Mouse (Mus musculus) intestine, embryonic 14.5 days (tissue): ENCODE data around the gene Npc1l1. TPM values are rescaled to one million over a fixed set of nuclear protein-coding genes. Genes with fewer than 3 reads are reported as not detected.
A peak's percentile ranks its signal among the peaks of the same experiment; 100 is the strongest.

Experiments
- ATAC-seq: fragments of 200-750 bp; cut with Nextera tagmentation; replicated peaks from 2 replicates; pipeline ENCODE4 v1.8.0; 2017; ENCODE audit warnings: low read depth, moderate number of reproducible peaks, moderate TSS enrichment, moderate library complexity; ENCODE audit not compliant: low FRiP score, low TSS enrichment
- DNase-seq: peaks from one replicate; pipeline ENCODE4 v3.0.0-alpha.2; 2018; ENCODE audit warnings: low spot score
- H3K27ac ChIP-seq: fragments of 300-500 bp; sonication (generic); 2 replicates; pipeline ENCODE4 v1.5.1; 2014; ENCODE audit warnings: low read depth, mild to moderate bottlenecking, control low read depth
- H3K27me3 ChIP-seq: fragments of 300-500 bp; sonication (generic); replicated peaks from 2 replicates; pipeline ENCODE4 v1.6.1; 2014; ENCODE audit warnings: low read length, control low read depth; ENCODE audit not compliant: control insufficient read depth, insufficient read depth
- H3K36me3 ChIP-seq: fragments of 300-500 bp; sonication (generic); 2 replicates; pipeline ENCODE4 v1.6.1; 2014; ENCODE audit warnings: low read length, control low read depth; ENCODE audit not compliant: control insufficient read depth, insufficient read depth
- H3K4me1 ChIP-seq: fragments of 300-500 bp; sonication (generic); replicated peaks from 2 replicates; pipeline ENCODE4 v1.6.1; 2014; ENCODE audit warnings: low read length, control low read depth, mixed read lengths; ENCODE audit not compliant: control insufficient read depth, insufficient read depth
- H3K4me2 ChIP-seq: fragments of 300-500 bp; sonication (generic); 2 replicates; pipeline ENCODE4 v1.6.1; 2014; ENCODE audit warnings: low read length
- H3K4me3 ChIP-seq: fragments of 300-500 bp; sonication (generic); 2 replicates; pipeline ENCODE4 v1.5.1; 2014; ENCODE audit warnings: low read depth, low read length, control low read depth, mixed read lengths
- H3K9ac ChIP-seq: fragments of 300-500 bp; sonication (generic); 2 replicates; pipeline ENCODE4 v1.6.1; 2014; ENCODE audit warnings: mild to moderate bottlenecking, low read length
- H3K9me3 ChIP-seq: fragments of 300-500 bp; sonication (generic); 2 replicates; pipeline ENCODE4 v1.6.1; 2016; ENCODE audit warnings: low read length, control low read depth; ENCODE audit not compliant: control insufficient read depth
- WGBS: fragments of 180-500 bp; shearing (Covaris S2); extraction: QIAGEN DNeasy Blood & Tissue Kit; methylation state at CpG from one replicate; pipeline ENCODE4 v1.1.7; 2014; 5-methylcytosine and 5-hydroxymethylcytosine counted together
- polyA plus RNA-seq: library from polyadenylated mRNA; unstranded; fragments of >200 nt; fragmentation: Nextera tagmentation; extraction: Ambion mirVana; gene quantifications from 2 replicates; pipeline ENCODE4 v1.2.1, GENCODE M21; 2014

Gene Npc1l1
- polyA plus RNA-seq, 1 experiment from 2014 or later = 1.3 TPM

GRCm38 (mm10) chr11:6219967-6220366 lies 10.0 kb downstream of the Npc1l1 start:
- Histone ChIP-seq H3K4me1 (no peaks in the 10 kb centered on the region), H3K36me3 (no peaks in the 10 kb centered on the region), H3K9me3 (no peaks in the 10 kb centered on the region), H3K27ac (no peak overlapping the region), H3K9ac (no peak overlapping the region), H3K4me3 (no peak overlapping the region), H3K4me2 (no peak overlapping the region), H3K27me3 (no peaks in the 10 kb centered on the region)
- WGBS = 88% methylated on average over 6 of the region's 6 CpGs
- no peak for DNase-seq
- no peak for ATAC-seq

DNA sequence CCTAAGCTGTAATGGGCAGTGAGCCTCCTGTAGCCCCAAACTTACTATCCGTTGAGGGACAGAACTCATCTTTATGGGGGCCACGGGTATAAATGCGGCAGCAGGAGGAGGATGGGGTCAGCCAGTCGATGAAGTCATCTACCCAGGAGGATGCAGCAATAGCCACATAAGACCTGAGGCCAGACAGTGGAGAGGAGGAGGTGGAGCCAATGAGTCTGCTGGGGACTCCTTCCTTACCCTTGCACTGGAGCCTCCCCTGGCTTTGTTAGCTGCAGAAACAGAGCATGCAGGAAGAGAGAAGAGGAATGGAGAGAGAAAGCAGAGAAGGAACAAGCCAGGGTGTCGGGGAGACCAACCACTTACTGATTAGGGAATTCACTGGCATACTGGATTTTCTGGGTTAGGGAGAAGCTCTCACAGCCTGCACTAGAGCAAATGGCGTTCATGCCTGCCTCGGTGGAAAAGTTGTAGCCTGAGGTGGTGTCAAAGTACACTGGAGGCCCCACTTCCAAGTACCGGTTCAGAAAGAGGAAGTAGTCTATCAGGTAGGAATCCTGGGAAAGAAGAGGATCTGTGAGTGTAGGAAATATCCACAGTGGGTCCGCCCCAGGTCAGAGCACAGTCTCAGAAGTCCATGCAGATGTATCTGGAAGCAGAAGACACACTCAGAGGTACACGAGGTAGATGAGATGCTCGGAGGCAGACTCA lies 11.6 kb downstream of the Npc1l1 start:
- H3K27ac ChIP-seq = no peak overlapping the region
- ATAC-seq (no peak), DNase-seq (no peak)
- no peaks in the 10 kb centered on the region for H3K4me1 ChIP-seq
- no peak overlapping the region for H3K9ac ChIP-seq
- H3K36me3 ChIP-seq = no peaks in the 10 kb centered on the region
- no peaks in the 10 kb centered on the region for H3K9me3 ChIP-seq
- no peak overlapping the region for H3K4me3 ChIP-seq
- no peak overlapping the region for H3K4me2 ChIP-seq
- WGBS = 75% methylated on average over 11 of the region's 11 CpGs
- H3K27me3 ChIP-seq = no peaks in the 10 kb centered on the region

- no peak overlapping the region for H3K27ac ChIP-seq
- no peaks in the 10 kb centered on the region for H3K27me3 ChIP-seq
- H3K9me3 ChIP-seq = no peaks in the 10 kb centered on the region
- H3K4me2 ChIP-seq = no peak overlapping the region
- H3K36me3 ChIP-seq = no peaks in the 10 kb centered on the region
- H3K4me3 ChIP-seq = no peak overlapping the region
- DNase-seq (no peak), ATAC-seq (no peak)
- 58% methylated on average over 3 of the region's 3 CpGs for WGBS
- no peak overlapping the region for H3K9ac ChIP-seq
- no peaks in the 10 kb centered on the region for H3K4me1 ChIP-seq
These were observed 13.1 kb downstream of the Npc1l1 start for GRCm38 (mm10) chr11:6216834-6217233.

GRCm38 (mm10) chr11:6208158-6208557 lies 21.8 kb downstream of the Npc1l1 start:
- ATAC-seq (no peak), DNase-seq (no peak)
- Histone ChIP-seq H3K27ac (no peak overlapping the region), H3K9me3 (no peaks in the 10 kb centered on the region), H3K4me2 (no peak overlapping the region), H3K4me3 (no peak overlapping the region), H3K36me3 (no peaks in the 10 kb centered on the region), H3K9ac (no peak overlapping the region), H3K27me3 (no peaks in the 10 kb centered on the region), H3K4me1 (no peaks in the 10 kb centered on the region)
- 82% methylated on average over 1 of the region's 1 CpGs for WGBS

- ATAC-seq (no peak), DNase-seq (no peak)
- Histone ChIP-seq H3K4me2 (no peak overlapping the region), H3K27me3 (no peaks in the 10 kb centered on the region), H3K4me1 (no peaks in the 10 kb centered on the region), H3K9ac (no peak overlapping the region), H3K36me3 (no peaks in the 10 kb centered on the region), H3K9me3 (no peaks in the 10 kb centered on the region), H3K4me3 (no peak overlapping the region), H3K27ac (no peak overlapping the region)
- WGBS = 66% methylated on average over 2 of the region's 2 CpGs
These were observed 22.9 kb downstream of the Npc1l1 start for GRCm38 (mm10) chr11:6207090-6207489.

DNA sequence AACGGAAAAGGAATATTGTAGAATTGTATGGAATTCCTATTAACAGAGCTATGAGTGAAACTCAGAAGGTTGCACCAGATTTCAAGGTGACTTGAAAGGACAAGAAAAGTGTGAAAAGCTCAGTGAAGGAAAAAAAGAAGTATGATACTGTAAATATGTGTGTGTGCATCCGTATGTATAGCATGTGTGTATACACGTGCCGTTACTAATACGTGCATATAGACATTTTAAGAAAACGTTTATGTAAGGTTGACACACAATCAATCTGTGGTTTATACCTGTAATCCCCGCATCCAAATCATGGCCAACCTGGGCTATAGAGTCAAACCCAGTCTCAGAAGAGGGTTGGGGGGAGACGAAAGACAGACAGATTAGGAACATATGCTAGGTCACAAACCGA lies 29.4 kb downstream of the Npc1l1 start:
- peak overlapping the region; percentile 96 for H3K27ac ChIP-seq
- peaks cover 18% of the 10 kb centered on the region for H3K4me1 ChIP-seq
- H3K36me3 ChIP-seq = no peaks in the 10 kb centered on the region
- peak overlapping the region; percentile 73 for H3K4me2 ChIP-seq
- peak overlapping the region; percentile 91 for H3K9ac ChIP-seq
- H3K27me3 ChIP-seq = no peaks in the 10 kb centered on the region
- peak overlapping the region; percentile 97 for H3K4me3 ChIP-seq
- DNase-seq (no peak), ATAC-seq (peak; percentile 37; the same call in 1 of the 2 replicates)
- H3K9me3 ChIP-seq = no peaks in the 10 kb centered on the region
- 24% methylated on average over 9 of the region's 9 CpGs for WGBS

DNA sequence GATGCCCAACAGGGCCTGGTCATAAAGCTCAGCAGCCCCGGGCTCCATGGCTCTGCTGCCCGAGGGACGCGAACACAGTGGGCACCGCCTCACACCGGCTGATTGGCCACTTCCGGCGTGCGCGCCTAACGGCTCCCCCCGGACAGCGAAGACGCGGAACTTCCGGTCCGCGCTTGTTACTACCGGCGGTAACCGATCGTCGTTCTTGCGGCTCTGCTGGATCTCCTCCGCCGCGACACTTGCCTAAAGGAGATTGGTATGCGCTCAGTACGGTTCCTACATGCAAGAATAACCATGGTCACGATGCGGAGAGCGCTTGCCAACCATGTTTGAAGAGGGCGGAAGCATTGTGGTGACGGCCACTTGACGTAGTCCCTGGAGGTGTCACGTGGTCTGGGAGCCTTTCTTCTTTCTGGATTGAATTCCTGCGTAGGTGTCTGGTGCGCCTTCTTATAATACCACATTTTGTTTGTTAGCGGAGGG lies 29.8 kb downstream of the Npc1l1 start, which contains the start of gene Nudcd3:
Gene Nudcd3, minus strand, starts transcription at position 329 of the 483 bp plus-strand sequence.
- DNase-seq = peak; percentile 94
- ATAC-seq = peak; percentile 98
- Histone ChIP-seq H3K4me2 (peak within 1 kb of the TSS; percentile 73), H3K4me1 (peaks cover 18% of the 10 kb centered on the region), H3K36me3 (no peaks in the 10 kb centered on the region), H3K4me3 (peak within 1 kb of the TSS; percentile 97), H3K9me3 (no peaks in the 10 kb centered on the region), H3K27me3 (no peaks in the 10 kb centered on the region), H3K27ac (peak within 1 kb of the TSS; percentile 96), H3K9ac (peak within 1 kb of the TSS; percentile 91)
- under 1% methylated on average over 39 of the region's 39 CpGs for WGBS

GRCm38 (mm10) chr11:6199410-6200086 lies 30.4 kb downstream of the Npc1l1 start, which contains the start of gene A730071L15Rik:
Gene A730071L15Rik (plus strand): TSS chr11:6200029.
- Histone ChIP-seq H3K36me3 (no peaks in the 10 kb centered on the region), H3K4me3 (peak within 1 kb of the TSS; percentile 97), H3K4me2 (peak within 1 kb of the TSS; percentile 73), H3K9me3 (no peaks in the 10 kb centered on the region), H3K9ac (peak within 1 kb of the TSS; percentile 91), H3K27me3 (no peaks in the 10 kb centered on the region), H3K27ac (peak within 1 kb of the TSS; percentile 96), H3K4me1 (peaks cover 18% of the 10 kb centered on the region)
- DNase-seq (no peak), ATAC-seq (peak; percentile 59)
- under 1% methylated on average over 35 of the region's 35 CpGs for WGBS
